Mouse (Mus musculus): Measurements from ENCODE around the gene Itpr3. TPM values are rescaled to one million over a fixed set of nuclear protein-coding genes. Genes with fewer than 3 reads are reported as not detected.

The Itpr3 gene
- polyA plus RNA-seq, 1 experiment from 2014 or later, result 0.80 TPM

GRCm38 (mm10) chr17:27060698-27061097 lies 3.6 kb downstream of the Itpr3 start:
- WGBS, result 86% methylated on average over 8 of the region's 8 CpGs
- Histone ChIP-seq H3K27ac (no peak overlapping the region), H3K4me2 (no peak overlapping the region), H3K4me3 (no peak overlapping the region), H3K9ac (no peak overlapping the region), H3K4me1 (peaks cover 11% of the 10 kb centered on the region), H3K27me3 (replicated peaks) (peaks cover 41% of the 10 kb centered on the region), H3K36me3 (replicated peaks) (no peaks in the 10 kb centered on the region), H3K9me3 (no peaks in the 10 kb centered on the region)
- ATAC-seq (replicated peaks), result no peak

GRCm38 (mm10) chr17:27061727-27062126 lies 4.6 kb downstream of the Itpr3 start:
- no peak overlapping the region for H3K4me3 ChIP-seq
- no peak for ATAC-seq (replicated peaks)
- H3K4me2 ChIP-seq, result no peak overlapping the region
- H3K9ac ChIP-seq, result no peak overlapping the region
- no peaks in the 10 kb centered on the region for H3K36me3 ChIP-seq (replicated peaks)
- WGBS, result 96% methylated on average over 3 of the region's 3 CpGs
- H3K27ac ChIP-seq, result no peak overlapping the region
- H3K4me1 ChIP-seq, result peaks cover 11% of the 10 kb centered on the region
- no peaks in the 10 kb centered on the region for H3K9me3 ChIP-seq
- H3K27me3 ChIP-seq (replicated peaks), result peaks cover 30% of the 10 kb centered on the region

DNA sequence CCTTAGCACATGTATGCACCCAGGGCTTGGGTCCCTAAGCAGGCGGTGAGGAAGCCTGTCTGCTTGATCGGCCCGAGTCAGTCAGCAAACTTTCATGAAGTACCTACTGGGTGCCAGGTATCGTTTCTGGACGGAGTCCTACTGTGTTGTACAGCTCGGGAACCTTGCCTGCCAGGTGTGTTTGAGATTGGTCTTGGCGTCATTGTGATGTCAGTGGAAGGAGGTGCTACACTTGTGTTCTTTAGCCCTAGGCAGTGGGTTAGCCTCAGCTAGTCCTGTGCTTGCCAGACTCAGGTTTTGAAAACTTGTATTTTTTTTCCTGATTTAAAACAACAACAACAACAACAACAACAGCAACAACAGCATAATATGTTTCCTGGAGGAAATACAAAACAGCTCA lies 5.6 kb downstream of the Itpr3 start:
- H3K9me3 ChIP-seq, result no peaks in the 10 kb centered on the region
- no peak overlapping the region for H3K4me3 ChIP-seq
- H3K27ac ChIP-seq, result no peak overlapping the region
- whole genome bisulfite sequencing, result 89% methylated on average over 7 of the region's 7 CpGs
- no peak overlapping the region for H3K4me2 ChIP-seq
- H3K9ac ChIP-seq, result no peak overlapping the region
- no peak for ATAC-seq (replicated peaks)
- H3K4me1 ChIP-seq, result 0 out of 2 replicates have a peak, but pooled peaks cover 1% of the 10 kb centered on the region
- H3K36me3 ChIP-seq (replicated peaks), result no peaks in the 10 kb centered on the region
- H3K27me3 ChIP-seq (replicated peaks), result peaks cover 21% of the 10 kb centered on the region

DNA sequence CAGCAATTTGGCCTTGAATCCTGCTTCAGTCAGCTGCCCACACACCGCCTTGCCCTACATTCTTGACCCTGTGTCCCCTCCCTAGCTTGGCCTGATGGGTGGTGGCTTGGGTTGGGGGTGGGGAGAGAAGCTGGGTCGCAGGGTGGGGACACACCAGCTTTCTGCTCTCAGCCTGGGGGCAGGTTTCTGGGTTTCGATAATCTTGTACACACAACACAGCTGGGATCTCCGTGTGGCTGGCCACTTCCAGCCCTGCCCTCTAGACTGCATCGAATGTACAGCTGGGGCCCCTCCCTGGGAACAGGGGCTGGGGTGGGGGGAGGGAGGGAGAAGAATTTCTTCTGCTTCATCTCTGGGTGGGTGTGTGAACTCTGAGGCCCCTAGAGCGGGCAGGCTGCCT lies 6.6 kb downstream of the Itpr3 start:
- no peak for ATAC-seq (replicated peaks)
- H3K36me3 ChIP-seq (replicated peaks), result no peaks in the 10 kb centered on the region
- no peak overlapping the region for H3K9ac ChIP-seq

GRCm38 (mm10) chr17:27064195-27064594 lies 7.1 kb downstream of the Itpr3 start:
- Histone ChIP-seq H3K36me3 (replicated peaks) (no peaks in the 10 kb centered on the region), H3K27me3 (replicated peaks) (peaks cover 7% of the 10 kb centered on the region; the same call in 1 of the 2 replicates), H3K4me3 (no peak overlapping the region), H3K4me2 (no peak overlapping the region), H3K9ac (no peak overlapping the region), H3K27ac (no peak overlapping the region), H3K4me1 (peaks cover under 1% of the 10 kb centered on the region; the same call in 1 of the 2 replicates), H3K9me3 (no peaks in the 10 kb centered on the region)
- no peak for ATAC-seq (replicated peaks)
- WGBS, result 91% methylated on average over 2 of the region's 2 CpGs

More for the DNA sequence above, 6.6 kb downstream of the Itpr3 start:
- Histone ChIP-seq H3K4me2 (no peak overlapping the region), H3K27ac (no peak overlapping the region), H3K4me1 (no peaks in the 10 kb centered on the region), H3K27me3 (replicated peaks) (peaks cover 11% of the 10 kb centered on the region), H3K4me3 (no peak overlapping the region), H3K9me3 (no peaks in the 10 kb centered on the region)
- WGBS, result 69% methylated on average over 6 of the region's 6 CpGs

DNA sequence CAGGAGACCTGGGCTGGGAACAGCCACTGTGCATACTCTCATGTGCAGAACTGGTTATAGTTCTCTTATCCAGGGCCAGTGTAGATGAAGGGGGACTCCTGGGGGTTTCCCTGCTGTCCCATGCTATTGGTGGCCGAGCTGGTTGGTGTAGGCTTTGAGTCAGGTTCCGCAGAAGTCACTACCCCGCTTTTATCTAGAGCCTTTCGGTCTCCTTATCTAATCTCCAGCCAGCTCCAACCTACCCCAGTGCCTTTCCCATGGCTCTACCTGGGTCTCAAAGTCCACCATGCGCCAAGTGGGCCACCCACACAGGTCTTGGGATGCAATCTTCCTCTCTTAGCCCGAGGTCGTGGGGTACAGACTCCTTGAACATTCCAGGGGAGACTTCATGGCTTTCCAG lies 9.0 kb downstream of the Itpr3 start:
- Histone ChIP-seq H3K27me3 (replicated peaks) (no peaks in the 10 kb centered on the region), H3K27ac (no peak overlapping the region), H3K9me3 (no peaks in the 10 kb centered on the region), H3K36me3 (replicated peaks) (no peaks in the 10 kb centered on the region), H3K4me2 (no peak overlapping the region), H3K4me3 (no peak overlapping the region), H3K4me1 (peaks cover 10% of the 10 kb centered on the region), H3K9ac (no peak overlapping the region)
- WGBS, result 82% methylated on average over 7 of the region's 7 CpGs
- no peak for ATAC-seq (replicated peaks)

DNA sequence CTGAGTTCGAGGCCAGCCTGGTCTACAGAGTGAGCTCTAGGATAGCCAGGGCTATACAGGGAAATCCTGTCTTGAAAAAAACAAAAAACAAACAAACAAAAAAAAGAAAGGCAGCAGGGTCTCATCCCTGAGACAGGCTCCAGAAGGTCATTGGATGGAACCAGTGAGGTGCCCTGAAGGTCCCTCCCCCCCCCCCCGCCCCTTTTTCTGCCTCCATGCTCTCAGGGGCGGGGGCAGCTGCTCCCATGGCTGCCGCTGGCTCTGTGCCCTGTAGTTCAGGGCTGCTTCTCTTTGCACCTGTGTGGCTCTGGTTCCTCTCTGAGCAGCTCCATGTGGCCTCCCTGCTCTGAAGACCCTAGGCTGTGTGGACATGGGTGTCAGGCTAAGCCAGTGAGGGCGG lies 12.0 kb downstream of the Itpr3 start:
- Histone ChIP-seq H3K36me3 (replicated peaks) (no peaks in the 10 kb centered on the region), H3K27ac (no peak overlapping the region), H3K9me3 (no peaks in the 10 kb centered on the region), H3K4me3 (no peak overlapping the region), H3K27me3 (replicated peaks) (no peaks in the 10 kb centered on the region), H3K4me1 (peaks cover 10% of the 10 kb centered on the region), H3K9ac (no peak overlapping the region), H3K4me2 (no peak overlapping the region)
- no peak for ATAC-seq (replicated peaks)
- WGBS, result 76% methylated on average over 5 of the region's 5 CpGs

GRCm38 (mm10) chr17:27070913-27071312 lies 13.8 kb downstream of the Itpr3 start:
- 93% methylated on average over 7 of the region's 7 CpGs for WGBS
- H3K4me1 ChIP-seq, result peaks cover 10% of the 10 kb centered on the region
- H3K27me3 ChIP-seq (replicated peaks), result no peaks in the 10 kb centered on the region
- no peak overlapping the region for H3K27ac ChIP-seq
- H3K36me3 ChIP-seq (replicated peaks), result no peaks in the 10 kb centered on the region
- no peak overlapping the region for H3K9ac ChIP-seq
- no peak for ATAC-seq (replicated peaks)
- no peak overlapping the region for H3K4me3 ChIP-seq
- H3K9me3 ChIP-seq, result no peaks in the 10 kb centered on the region
- no peak overlapping the region for H3K4me2 ChIP-seq

- H3K9ac ChIP-seq, result no peak overlapping the region
- H3K4me1 ChIP-seq, result peaks cover 10% of the 10 kb centered on the region
- H3K27me3 ChIP-seq (replicated peaks), result no peaks in the 10 kb centered on the region
- WGBS, result 45% methylated on average over 6 of the region's 6 CpGs
- no peak overlapping the region for H3K4me3 ChIP-seq
- no peaks in the 10 kb centered on the region for H3K36me3 ChIP-seq (replicated peaks)
- no peak overlapping the region for H3K27ac ChIP-seq
- no peak for ATAC-seq (replicated peaks)
- H3K9me3 ChIP-seq, result no peaks in the 10 kb centered on the region
- no peak overlapping the region for H3K4me2 ChIP-seq
Observed at GRCm38 (mm10) chr17:27071630-27072029, 14.5 kb downstream of the Itpr3 start.

DNA sequence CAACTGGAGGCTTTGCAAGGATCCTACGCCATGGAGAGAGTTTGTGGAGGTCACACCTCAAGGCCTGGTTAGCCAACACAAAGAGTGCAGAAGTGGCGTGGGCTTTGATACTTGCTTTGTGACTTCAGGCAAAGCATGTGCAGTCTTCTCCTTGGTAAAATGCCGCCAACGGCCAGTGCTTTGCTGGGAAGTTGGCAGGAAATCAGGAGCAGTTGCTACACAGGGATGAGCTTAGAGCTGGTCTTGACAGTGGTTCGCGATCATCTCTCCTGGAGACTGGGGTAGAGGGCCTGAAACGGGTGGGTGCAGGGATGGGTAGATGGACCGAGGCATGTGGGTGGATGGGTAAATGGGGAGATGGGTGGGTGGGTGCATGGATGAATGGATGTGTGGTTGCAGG lies 15.3 kb downstream of the Itpr3 start:
- Histone ChIP-seq H3K27ac (no peak overlapping the region), H3K36me3 (replicated peaks) (no peaks in the 10 kb centered on the region), H3K4me2 (no peak overlapping the region), H3K9me3 (no peaks in the 10 kb centered on the region), H3K27me3 (replicated peaks) (no peaks in the 10 kb centered on the region), H3K4me3 (no peak overlapping the region), H3K9ac (no peak overlapping the region), H3K4me1 (peaks cover 10% of the 10 kb centered on the region)
- WGBS, result 93% methylated on average over 8 of the region's 8 CpGs
- ATAC-seq (replicated peaks), result no peak

- H3K4me1 ChIP-seq, result peaks cover 10% of the 10 kb centered on the region
- 74% methylated on average over 5 of the region's 5 CpGs for WGBS
- H3K27me3 ChIP-seq (replicated peaks), result no peaks in the 10 kb centered on the region
- no peaks in the 10 kb centered on the region for H3K36me3 ChIP-seq (replicated peaks)
- no peak overlapping the region for H3K4me3 ChIP-seq
- no peak overlapping the region for H3K4me2 ChIP-seq
- H3K27ac ChIP-seq, result no peak overlapping the region
- ATAC-seq (replicated peaks), result no peak
- no peak overlapping the region for H3K9ac ChIP-seq
- no peaks in the 10 kb centered on the region for H3K9me3 ChIP-seq
Observed at GRCm38 (mm10) chr17:27073126-27073525, 16.0 kb downstream of the Itpr3 start.

DNA sequence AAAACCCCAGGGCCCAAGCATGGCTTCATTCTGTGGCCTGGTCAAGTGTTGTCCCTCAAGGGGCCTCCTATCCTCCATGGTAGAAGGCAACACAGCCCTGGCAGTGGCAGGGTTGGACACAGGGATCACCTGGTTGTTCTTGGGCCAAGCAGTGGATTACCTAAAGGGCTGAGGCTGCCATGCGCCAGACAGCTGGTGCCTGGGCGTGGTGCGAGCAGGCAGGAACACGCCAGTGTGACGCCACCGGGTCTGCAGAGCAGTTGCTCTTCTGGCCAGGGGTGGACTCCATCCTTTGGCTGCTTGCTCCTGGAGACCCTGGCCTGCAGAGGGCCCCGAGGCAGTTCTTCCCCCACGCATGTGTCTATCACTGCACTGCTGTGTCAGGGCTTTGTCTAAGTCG lies 16.7 kb downstream of the Itpr3 start:
- H3K4me1 ChIP-seq, result peaks cover 10% of the 10 kb centered on the region
- H3K36me3 ChIP-seq (replicated peaks), result no peaks in the 10 kb centered on the region
- WGBS, result 83% methylated on average over 9 of the region's 9 CpGs
- H3K4me2 ChIP-seq, result no peak overlapping the region
- no peaks in the 10 kb centered on the region for H3K27me3 ChIP-seq (replicated peaks)
- no peak overlapping the region for H3K27ac ChIP-seq
- ATAC-seq (replicated peaks), result no peak
- H3K4me3 ChIP-seq, result no peak overlapping the region
- H3K9ac ChIP-seq, result no peak overlapping the region
- no peaks in the 10 kb centered on the region for H3K9me3 ChIP-seq

DNA sequence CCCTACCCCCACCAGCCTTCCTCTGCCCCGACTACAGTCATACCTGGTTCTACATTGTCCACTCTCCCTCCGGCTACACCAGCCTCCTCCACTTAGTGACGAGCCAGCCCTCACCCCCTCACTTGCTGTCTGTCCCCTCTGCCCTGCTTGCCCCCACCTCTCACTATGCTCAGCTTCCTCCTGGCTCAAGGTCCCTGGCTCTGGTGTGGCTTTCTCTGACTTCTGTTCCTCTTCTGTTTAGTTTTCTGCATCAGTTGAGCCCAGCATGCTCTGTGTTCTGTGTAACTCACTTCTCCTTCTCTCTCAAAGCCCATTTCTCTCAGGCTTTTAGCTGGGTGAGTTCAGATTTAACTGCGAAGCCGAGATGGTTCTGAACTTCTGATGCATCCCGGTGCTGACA lies 17.1 kb downstream of the Itpr3 start:
- 65% methylated on average over 6 of the region's 6 CpGs for WGBS
- Histone ChIP-seq H3K4me1 (peaks cover 9% of the 10 kb centered on the region), H3K27me3 (replicated peaks) (no peaks in the 10 kb centered on the region), H3K27ac (no peak overlapping the region), H3K9me3 (no peaks in the 10 kb centered on the region), H3K4me3 (no peak overlapping the region), H3K36me3 (replicated peaks) (no peaks in the 10 kb centered on the region), H3K9ac (no peak overlapping the region), H3K4me2 (no peak overlapping the region)
- ATAC-seq (replicated peaks), result no peak

Data from midbrain, embryonic 15.5 days (tissue).